Mouse (Mus musculus) midbrain, embryonic 12.5 days (tissue): ENCODE measurements around the gene Plek2. TPM values are rescaled to one million over a fixed set of nuclear protein-coding genes. Genes with fewer than 3 reads are reported as not detected.

Source experiments
- ATAC-seq: fragments of 200-750 bp; cut with Nextera tagmentation; 2 replicates; pipeline ENCODE4 v1.8.0; 2017; ENCODE audit warnings: low read depth, moderate TSS enrichment, moderate library complexity; ENCODE audit not compliant: low FRiP score
- H3K27ac ChIP-seq: fragments of 300-500 bp; sonication (generic); replicated peaks from 2 replicates; pipeline ENCODE4 v1.5.1; 2016; ENCODE audit warnings: mild to moderate bottlenecking
- H3K27me3 ChIP-seq: fragments of 300-500 bp; sonication (generic); 2 replicates; pipeline ENCODE4 v1.6.1; 2016; ENCODE audit warnings: mild to moderate bottlenecking
- H3K36me3 ChIP-seq: fragments of 300-500 bp; sonication (generic); 2 replicates; pipeline ENCODE4 v1.6.1; 2016
- H3K4me1 ChIP-seq: fragments of 300-500 bp; sonication (generic); 2 replicates; pipeline ENCODE4 v1.6.1; 2016
- H3K4me2 ChIP-seq: fragments of 300-500 bp; sonication (generic); replicated peaks from 2 replicates; pipeline ENCODE4 v1.6.1; 2016; ENCODE audit warnings: mild to moderate bottlenecking, moderate library complexity
- H3K4me3 ChIP-seq: fragments of 300-500 bp; sonication (generic); 2 replicates; pipeline ENCODE4 v1.5.1; 2016; ENCODE audit warnings: mild to moderate bottlenecking
- H3K9ac ChIP-seq: fragments of 300-500 bp; sonication (generic); replicated peaks from 2 replicates; pipeline ENCODE4 v1.6.1; 2016; ENCODE audit warnings: mild to moderate bottlenecking, moderate library complexity
- H3K9me3 ChIP-seq: fragments of 300-500 bp; sonication (generic); 2 replicates; pipeline ENCODE4 v1.6.1; 2016; ENCODE audit warnings: mild to moderate bottlenecking
- WGBS: fragments of 180-500 bp; shearing (Covaris S2); methylation state at CpG from one replicate; pipeline ENCODE4 v1.1.7; 2016; 5-methylcytosine and 5-hydroxymethylcytosine counted together
- polyA plus RNA-seq: library from polyadenylated mRNA; unstranded; fragments of >200 nt; fragmentation: Nextera tagmentation; extraction: Ambion mirVana; gene quantifications from 2 replicates; pipeline ENCODE4 v1.2.1, GENCODE M21; 2016

Plek2 gene
- polyA plus RNA-seq, 1 experiment from 2014 or later, result 2.3 TPM

DNA sequence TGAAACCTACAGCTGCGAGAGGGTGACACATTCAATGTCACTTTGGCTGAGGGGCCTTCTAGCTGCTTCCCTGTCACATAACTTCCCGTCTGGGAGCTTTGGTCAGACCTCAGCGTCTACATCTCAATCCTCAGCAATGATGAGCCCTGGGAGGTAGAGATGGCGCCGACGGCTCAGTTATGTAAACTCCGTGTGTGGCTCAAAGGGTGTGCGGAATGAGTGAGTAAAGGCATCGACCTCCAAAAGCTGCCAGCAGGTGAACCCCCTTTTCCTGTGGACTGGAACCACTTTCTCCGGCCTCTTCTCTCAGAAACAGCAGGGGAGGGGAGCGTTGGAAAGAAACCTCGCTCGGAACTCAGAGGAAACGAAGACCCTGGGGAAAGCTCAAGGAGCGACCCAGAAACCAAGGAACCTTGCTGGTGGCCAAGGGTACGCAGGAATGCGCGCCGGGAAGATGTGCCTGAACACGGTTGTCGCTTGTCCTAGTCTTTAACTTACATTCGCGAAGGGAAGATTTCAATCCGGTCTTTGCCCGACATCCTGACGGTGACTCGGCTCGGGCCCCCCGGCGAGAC is 45.8 kb downstream of the Plek2 start:
- H3K9me3 ChIP-seq, result no peaks in the 10 kb centered on the region
- H3K4me1 ChIP-seq, result peaks cover 23% of the 10 kb centered on the region
- H3K9ac ChIP-seq, result peak overlapping the region; percentile 80
- peak overlapping the region; percentile 80 for H3K4me2 ChIP-seq
- H3K36me3 ChIP-seq, result 0 out of 2 replicates have a peak, but pooled peaks cover 9% of the 10 kb centered on the region
- WGBS, result under 1% methylated on average over 30 of the region's 30 CpGs
- peak; percentile 4 for ATAC-seq
- H3K27ac ChIP-seq, result peak overlapping the region; percentile 67
- no peaks in the 10 kb centered on the region for H3K27me3 ChIP-seq
- peak overlapping the region; percentile 86 for H3K4me3 ChIP-seq

- no peaks in the 10 kb centered on the region for H3K27me3 ChIP-seq
- H3K9me3 ChIP-seq, result no peaks in the 10 kb centered on the region
- no peak overlapping the region for H3K27ac ChIP-seq
- H3K4me1 ChIP-seq, result no peaks in the 10 kb centered on the region
- H3K9ac ChIP-seq, result no peak overlapping the region
- H3K4me3 ChIP-seq, result no peak overlapping the region
- ATAC-seq, result no peak
- H3K36me3 ChIP-seq, result peaks cover 64% of the 10 kb centered on the region
- no peak overlapping the region for H3K4me2 ChIP-seq
- WGBS, result 88% methylated on average over 4 of the region's 4 CpGs
Observed at GRCm38 (mm10) chr12:78848246-78848645, 58.5 kb downstream of the Plek2 start.

DNA sequence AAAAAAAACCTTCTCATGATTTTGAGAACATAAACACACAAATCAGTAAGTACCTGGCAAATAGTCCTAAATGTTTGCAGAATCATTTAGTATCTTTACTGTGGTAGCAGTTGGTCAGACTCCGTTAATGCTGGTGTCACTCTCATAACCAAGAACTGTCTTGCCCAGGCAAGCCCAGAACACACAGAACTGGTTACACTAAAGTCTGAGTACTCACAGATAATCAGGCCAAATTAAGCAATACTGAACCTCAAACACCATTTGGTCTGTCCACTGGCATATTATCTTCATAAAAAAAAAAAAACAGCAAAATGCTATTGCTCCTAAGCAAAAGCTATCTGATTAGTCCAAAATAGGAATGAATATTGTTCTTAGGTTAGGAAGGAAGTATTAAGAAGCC is 64.3 kb downstream of the Plek2 start:
- no peak overlapping the region for H3K27ac ChIP-seq
- no peaks in the 10 kb centered on the region for H3K9me3 ChIP-seq
- 97% methylated on average over 1 of the region's 1 CpGs for whole genome bisulfite sequencing
- H3K4me3 ChIP-seq, result no peak overlapping the region
- H3K27me3 ChIP-seq, result no peaks in the 10 kb centered on the region
- H3K4me1 ChIP-seq, result no peaks in the 10 kb centered on the region
- H3K36me3 ChIP-seq, result peaks cover 75% of the 10 kb centered on the region
- H3K9ac ChIP-seq, result no peak overlapping the region
- H3K4me2 ChIP-seq, result no peak overlapping the region
- no peak for ATAC-seq

DNA sequence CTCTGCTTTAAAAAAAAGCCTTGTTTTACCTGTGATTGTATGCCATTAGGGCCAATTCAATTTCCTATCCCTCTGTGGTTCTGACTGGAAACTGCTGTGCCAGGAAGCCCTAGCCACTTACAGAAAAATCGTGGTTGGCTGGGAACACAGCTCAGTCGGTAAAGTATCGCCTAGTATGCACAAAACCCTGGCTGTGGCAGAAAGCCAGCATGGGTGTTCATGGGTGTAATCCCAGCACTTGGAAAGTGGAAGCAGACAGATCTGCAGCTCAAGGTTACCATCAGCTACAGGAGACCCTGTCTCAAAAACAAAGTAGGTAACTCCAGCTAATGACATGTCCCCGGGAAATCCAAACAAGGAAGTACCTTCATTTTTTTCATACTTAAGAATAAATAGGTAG is 66.9 kb downstream of the Plek2 start:
- no peak for ATAC-seq
- H3K4me3 ChIP-seq, result no peak overlapping the region
- no peaks in the 10 kb centered on the region for H3K27me3 ChIP-seq
- no peak overlapping the region for H3K9ac ChIP-seq
- no peak overlapping the region for H3K4me2 ChIP-seq
- H3K9me3 ChIP-seq, result no peaks in the 10 kb centered on the region
- H3K27ac ChIP-seq, result no peak overlapping the region
- H3K36me3 ChIP-seq, result peaks cover 74% of the 10 kb centered on the region
- 93% methylated on average over 4 of the region's 4 CpGs for WGBS
- no peaks in the 10 kb centered on the region for H3K4me1 ChIP-seq

Other genes with a start within 250 kb of the Plek2 start
- gene Fam71d, start 215.4 kb downstream of the Plek2 start, polyA plus RNA-seq, result not detected in 2 replicates
- gene Mpp5, start 158.1 kb downstream of the Plek2 start, polyA plus RNA-seq, result 24.0 and 24.2 TPM in 2 replicates
- 88.9 and 98.0 TPM in 2 replicates for gene Atp6v1d, start 45.3 kb downstream of the Plek2 start, polyA plus RNA-seq
- gene Eif2s1, start 45.1 kb downstream of the Plek2 start, polyA plus RNA-seq, result 183 and 186 TPM in 2 replicates
- gene Tmem229b, start 100.7 kb upstream of the Plek2 start, polyA plus RNA-seq, result 17.3 and 21.4 TPM in 2 replicates
- 8.1 and 8.2 TPM in 2 replicates for gene Plekhh1, start 122.2 kb upstream of the Plek2 start, polyA plus RNA-seq
- 26.2 and 30.4 TPM in 2 replicates for gene Pigh, start 182.7 kb upstream of the Plek2 start, polyA plus RNA-seq
- gene Arg2, start 223.8 kb upstream of the Plek2 start, polyA plus RNA-seq, result 9.0 and 9.7 TPM in 2 replicates